Mouse (Mus musculus): ENCODE measurements around the gene Mrps2.

DNA sequence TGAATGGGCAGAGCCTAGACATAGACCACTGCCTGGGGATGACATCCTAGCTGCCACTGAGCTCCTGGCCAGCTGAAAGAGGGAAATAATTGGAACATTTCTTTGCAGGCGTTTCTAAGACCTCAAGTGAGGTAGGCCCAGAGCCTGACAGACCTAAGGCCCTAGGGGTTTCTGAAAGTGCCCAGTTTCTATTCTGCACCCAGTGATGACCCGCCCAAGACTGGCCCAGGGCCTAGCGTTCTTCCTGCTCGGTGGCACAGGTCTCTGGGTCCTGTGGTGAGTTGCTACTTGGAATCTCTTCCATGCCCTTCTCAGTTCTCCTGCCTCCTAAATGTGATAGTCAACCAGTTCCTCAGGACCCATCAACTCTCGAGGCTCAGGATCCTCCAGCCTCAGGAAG, 29.7 kb downstream of the Mrps2 start:
- TF ChIP-seq TCF12 (IDR thresholded peaks at IDR 0.05; ENCODE audit: insufficient read depth, poor library complexity, severe bottlenecking) (no peak), E2F4 (IDR thresholded peaks at IDR 0.05; ENCODE audit: insufficient read depth) (no peak), MYOG (IDR thresholded peaks at IDR 0.05; ENCODE audit: control insufficient read depth in 1 of 3, insufficient read depth in 1 of 3, insufficient read length in 2 of 3, low read depth in 2 of 3) (no peak), POLR2A (IDR thresholded peaks at IDR 0.05; ENCODE audit: insufficient read length, low read depth) (no peak), MYOD1 (IDR thresholded peaks at IDR 0.05; ENCODE audit: control insufficient read depth in 1 of 3, insufficient read length in 2 of 3, low read depth in 2 of 3) (no peak), POLR2AphosphoS2 (IDR thresholded peaks at IDR 0.05; ENCODE audit: insufficient read length, low read depth) (no peak), SRF (IDR thresholded peaks at IDR 0.05; ENCODE audit: control insufficient read depth, insufficient read length, low read depth) (no peak), CEBPB (IDR thresholded peaks at IDR 0.05; ENCODE audit: insufficient read depth, poor library complexity, severe bottlenecking) (no peak), USF1 (IDR thresholded peaks at IDR 0.05; ENCODE audit: low read depth) (no peak), TCF3 (IDR thresholded peaks at IDR 0.05; ENCODE audit: insufficient read length, low read depth) (no peak), MAX (IDR thresholded peaks at IDR 0.05; ENCODE audit: low read depth) (no peak), REST (IDR thresholded peaks at IDR 0.05; ENCODE audit: insufficient read depth, insufficient read length) (no peak)

All from myocyte (in vitro differentiated cells).